Mouse (Mus musculus): ENCODE data around the gene Baiap2l2. TPM values are rescaled to one million over a fixed set of nuclear protein-coding genes. Genes with fewer than 3 reads are reported as not detected.
A peak's percentile ranks its signal among the peaks of the same experiment; 100 is the strongest.

The Baiap2l2 gene
- 10 to 100 TPM in 1 of 2 experiments, 1 to 10 TPM in 1; 10.0 to 11.3 TPM for total RNA-seq (2021)

DNA sequence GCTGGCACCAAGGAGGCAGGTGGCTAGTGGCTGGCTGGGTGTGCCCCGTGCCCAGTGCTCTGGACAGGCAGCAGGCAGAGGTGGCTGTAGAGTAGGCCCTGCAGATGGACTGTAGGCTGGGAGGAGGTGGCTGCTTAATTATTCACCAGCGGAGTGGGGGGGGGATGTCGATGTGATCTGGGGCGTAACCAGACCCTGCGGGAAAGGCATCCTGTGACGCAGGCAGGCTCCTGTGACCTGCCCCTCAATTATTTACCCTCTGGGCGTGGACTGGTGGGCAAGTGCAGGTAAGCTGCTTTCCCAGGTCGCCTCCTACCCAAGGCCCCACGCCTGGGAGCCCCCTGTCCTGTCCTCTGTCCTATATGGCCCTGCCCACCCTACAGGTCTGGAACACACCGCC lies at the start of gene Baiap2l2:
Gene Baiap2l2, minus strand, starts transcription at position 139 of the 400 bp plus-strand sequence.
- no peak for DNase-seq
- intact Hi-C loops (cut with DNase I), result no loop called here

DNA sequence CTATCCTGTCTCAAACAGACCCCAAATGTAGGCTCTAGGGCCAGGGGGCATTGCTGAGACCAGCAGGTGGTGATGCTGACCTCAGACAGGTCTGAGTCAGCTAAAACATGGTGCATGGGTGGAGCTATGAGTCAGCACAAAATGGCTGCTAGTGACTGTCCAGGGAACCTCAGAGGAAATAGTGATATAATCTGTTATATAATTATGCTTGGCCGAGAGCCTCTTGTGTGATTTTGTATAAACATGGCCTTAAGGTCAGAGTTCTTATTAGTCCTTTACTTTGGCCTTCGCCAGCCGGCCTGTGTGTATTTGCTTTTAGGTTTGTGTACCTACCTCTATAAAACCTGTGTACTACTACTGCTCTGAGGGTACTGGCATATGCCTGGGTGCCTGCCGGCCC lies 48.1 kb upstream of the Baiap2l2 start:
- no peak for DNase-seq
- intact Hi-C loops (cut with DNase I), result no loop called here

DNA sequence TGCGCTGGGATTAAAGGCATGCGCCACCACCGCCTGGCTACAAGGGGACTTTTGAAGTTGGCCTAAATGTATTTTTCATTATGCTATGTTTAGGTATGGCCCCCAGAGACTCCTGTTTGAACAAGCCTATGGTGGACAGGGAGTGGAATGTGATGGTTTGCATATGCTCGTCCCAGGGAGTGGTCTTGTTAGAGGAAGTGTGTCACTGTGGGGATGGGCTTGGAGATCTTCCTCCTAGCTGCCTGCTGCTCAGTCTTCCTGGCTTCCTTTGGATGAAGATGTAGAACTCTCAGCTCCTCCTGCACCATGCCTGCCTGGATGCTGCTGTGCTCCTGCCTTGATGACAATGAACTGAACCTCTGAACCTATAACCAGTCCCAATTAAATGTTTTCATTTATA lies 45.2 kb upstream of the Baiap2l2 start:
- DNase-seq, result no peak
- intact Hi-C loops (cut with DNase I), result no loop called here

DNA sequence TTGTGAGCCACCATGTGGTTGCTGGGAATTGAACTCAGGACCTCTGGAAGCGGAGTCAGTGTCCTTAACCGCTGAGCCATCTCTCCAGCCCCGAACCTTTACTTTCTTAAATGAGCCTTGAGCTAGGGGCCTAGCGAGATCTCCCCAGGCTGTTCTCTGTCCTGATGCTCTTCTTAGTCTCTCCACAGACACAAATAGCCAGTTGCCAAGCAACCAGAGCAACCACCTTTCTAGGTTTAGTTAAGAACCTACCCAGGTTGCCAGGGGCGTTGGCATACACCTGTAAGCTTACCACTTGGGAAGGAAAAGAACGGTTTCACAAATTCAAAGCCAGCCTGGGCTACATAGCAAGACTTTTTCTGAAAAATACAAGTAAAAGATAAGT lies 44.6 kb upstream of the Baiap2l2 start:
- no peak for DNase-seq
- intact Hi-C loops (cut with DNase I), result no loop called here

DNA sequence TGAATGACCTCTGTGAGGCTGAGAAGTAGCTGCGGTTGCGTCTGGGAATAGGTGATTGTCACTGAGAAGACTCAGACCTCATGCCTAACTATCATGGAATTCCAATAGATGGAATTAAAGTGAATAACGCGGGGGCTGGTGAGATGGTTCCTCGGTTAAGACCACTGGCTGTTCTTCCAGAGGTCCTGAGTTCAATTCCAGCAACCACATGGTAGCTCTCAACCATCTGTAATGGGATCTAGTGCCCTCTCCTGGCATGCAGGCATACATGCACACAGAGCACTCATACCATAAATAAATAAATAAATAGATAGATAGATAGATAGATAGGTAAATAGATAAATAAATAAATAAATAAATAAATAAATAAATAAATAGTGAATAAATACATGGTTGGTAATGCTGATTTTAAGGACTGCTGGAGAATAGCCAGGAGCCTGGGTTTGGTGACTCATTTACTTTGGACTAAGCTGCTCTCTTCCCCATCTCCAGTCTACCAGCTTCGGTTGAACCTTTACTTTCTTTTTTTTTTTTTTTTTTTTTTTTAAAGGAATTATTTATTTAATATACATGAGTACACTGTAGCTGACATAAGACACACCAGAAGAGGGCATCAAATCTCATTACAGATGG lies 44.1 kb upstream of the Baiap2l2 start:
- intact Hi-C loops (cut with DNase I), result no loop called here
- DNase-seq, result no peak

DNA sequence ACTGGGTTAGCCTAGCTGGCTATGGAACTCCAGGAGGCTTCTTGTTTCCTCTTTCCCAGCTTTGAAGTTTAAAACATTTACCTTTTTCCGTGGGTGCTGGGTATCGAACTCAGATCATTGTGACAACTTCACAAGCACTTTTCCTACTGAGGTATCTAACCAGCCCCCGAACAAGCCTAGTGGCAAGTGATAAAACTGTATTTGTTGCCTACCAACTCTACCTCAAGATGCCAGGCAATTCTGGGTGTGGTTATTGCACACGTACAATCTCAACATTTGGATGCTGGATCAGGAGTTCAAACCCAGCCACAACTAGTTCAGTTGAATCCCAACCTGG lies 43.6 kb upstream of the Baiap2l2 start:
- DNase-seq, result no peak
- intact Hi-C loops (cut with DNase I), result no loop called here

DNA sequence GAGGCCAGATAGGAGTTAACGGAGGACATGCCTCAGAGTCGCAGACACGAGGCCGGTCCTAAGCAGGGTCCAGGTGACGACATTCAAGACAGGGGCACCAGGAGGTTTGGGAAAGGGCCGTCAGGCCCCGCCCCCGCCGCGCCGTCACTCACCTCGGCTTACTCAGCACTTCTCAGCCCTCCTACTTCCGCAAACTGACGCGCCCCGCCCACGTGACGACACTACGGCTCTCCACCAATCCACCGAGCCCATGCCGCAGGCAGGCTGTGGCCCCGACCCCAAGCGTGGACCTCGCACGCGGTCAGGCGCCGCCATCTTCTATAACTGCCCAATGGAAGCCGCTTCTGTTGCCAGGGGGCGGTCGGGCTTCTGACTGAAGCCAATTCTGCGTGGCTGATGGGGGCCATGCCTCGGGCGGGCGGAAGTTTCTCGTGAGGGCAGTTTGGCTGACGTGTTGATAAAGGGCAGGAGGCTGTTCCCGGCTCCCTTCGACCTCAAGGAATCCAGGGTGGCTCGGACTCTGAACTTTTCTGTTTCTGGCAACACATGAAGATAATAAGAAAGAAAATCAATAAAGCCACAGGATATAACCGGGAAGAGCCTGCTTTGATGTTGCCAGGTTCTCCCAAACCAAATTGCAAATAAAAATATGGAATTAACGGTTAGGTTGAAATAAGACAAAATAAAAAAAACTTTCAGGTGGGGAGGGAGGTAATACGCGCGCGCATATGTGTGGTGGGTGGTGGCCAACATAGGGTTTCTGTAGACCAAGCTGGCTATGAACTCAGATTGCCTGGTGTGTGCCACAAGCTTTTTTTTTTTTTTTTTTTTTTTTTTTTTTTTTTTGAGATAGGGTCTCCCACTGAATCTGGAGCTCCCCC lies 43.0 kb upstream of the Baiap2l2 start, which contains the start of gene Pla2g6:
Gene Pla2g6, minus strand, starts transcription at position 333 of the 881 bp plus-strand sequence.
- DNase-seq, result peak; percentile 100
- intact Hi-C loops (cut with DNase I), result no loop called here

DNA sequence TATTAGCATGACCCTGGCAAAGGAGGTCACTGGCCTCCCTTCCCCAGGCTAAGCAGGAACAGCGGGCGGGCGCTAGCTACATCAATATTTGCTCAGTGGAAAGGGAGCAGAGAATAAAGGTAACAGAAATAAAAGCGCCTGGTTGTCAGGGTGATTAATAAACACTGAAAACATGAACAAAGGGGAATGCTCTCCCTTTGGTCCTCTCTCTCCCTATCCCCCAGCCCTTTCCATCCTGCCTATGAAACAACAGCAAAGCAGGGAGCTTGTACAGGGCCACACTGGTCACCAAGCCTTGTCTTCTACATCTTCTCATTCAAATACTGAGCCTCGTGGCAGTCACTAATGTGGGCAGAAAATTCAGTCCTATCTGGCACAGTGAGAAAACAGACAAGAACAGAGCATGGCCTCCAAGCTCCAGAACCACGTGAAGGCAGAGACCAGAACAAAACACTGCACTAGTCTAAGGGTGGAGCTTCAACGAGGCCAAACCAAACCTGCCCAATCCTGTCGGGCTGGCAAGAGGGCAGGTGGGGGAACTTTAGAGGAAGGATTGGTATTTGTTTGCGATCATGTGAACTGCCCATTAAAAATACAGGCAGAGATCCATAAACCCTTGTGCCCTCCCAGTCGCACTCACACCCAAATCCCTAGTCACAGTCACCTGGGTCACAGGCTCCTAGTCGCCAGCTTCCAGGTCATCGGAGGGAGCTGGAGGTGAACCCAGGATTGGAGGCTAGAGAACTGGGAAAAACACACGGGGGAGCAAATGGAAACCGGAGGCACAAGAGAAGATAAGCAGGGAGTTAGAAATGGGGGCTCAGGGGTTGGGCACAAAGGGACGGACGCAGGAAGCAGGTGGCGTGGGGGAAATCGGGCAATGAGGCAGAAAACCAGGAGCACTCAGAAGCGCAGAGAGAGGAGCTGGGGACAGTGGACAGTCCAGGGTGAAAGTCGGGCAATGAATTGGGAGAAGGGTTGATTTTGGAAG lies 41.9 kb upstream of the Baiap2l2 start:
- DNase-seq, result peak; percentile 26
- intact Hi-C loops (cut with DNase I), result no loop called here

DNA sequence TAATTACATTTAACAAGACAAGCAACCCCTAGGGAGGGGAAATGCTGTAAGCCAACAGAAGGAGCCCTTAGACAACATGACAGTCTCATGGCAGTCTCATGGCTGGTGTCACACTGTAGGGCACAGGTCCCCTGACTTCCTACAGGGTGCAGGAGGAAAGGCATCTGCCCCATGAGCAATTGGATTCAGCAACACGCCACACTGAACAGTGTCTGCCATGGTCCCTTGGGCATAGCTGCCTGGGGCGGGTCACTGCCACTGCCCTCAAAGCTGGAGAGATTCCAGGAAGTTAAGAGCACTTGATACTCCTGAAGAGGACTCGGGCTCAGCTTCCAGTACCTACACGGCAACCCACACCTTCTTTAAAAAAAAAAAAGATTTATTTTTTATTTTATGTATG lies 40.9 kb upstream of the Baiap2l2 start:
- intact Hi-C loops (cut with DNase I), result no loop called here
- no peak for DNase-seq

DNA sequence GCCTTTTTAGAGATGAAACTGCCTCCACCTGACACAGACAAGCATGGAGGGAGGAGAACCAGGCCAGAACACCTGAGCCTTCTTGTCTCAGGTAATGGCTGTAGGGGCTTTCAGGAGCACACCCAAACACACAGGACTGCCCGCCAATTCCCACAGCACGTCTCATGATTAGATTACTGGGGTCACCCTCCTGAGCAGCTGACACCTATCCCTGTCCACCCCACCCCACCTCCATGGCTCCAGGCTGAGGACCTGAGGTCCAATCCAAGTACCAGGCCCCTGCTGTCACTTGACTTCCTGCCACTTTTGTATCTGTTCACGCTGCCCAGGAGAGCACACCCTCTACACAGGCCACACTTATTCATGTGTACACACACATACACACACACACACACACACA lies 40.4 kb upstream of the Baiap2l2 start:
- no peak for DNase-seq
- intact Hi-C loops (cut with DNase I), result no loop called here

DNA sequence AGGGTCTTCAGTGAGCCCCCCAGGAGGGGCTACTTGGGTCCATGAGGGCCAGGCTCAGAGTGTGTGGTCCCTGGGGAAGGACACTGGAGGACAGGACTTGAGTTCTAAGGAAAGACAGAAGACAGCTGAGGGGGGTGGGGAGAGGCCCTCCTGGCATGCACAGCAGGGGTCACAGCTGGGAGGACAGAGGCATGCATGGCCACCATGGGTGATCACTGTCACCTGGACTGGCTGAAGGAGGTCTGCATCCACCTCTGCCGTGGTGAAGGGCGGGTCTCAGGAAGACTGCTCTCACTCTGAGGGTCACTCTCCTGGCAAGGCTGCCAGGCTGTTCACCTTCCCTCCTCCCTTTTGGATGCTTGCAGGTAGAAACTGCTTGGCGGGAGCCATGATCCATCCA lies 39.0 kb upstream of the Baiap2l2 start:
- DNase-seq, result no peak
- intact Hi-C loops (cut with DNase I), result no loop called here

DNA sequence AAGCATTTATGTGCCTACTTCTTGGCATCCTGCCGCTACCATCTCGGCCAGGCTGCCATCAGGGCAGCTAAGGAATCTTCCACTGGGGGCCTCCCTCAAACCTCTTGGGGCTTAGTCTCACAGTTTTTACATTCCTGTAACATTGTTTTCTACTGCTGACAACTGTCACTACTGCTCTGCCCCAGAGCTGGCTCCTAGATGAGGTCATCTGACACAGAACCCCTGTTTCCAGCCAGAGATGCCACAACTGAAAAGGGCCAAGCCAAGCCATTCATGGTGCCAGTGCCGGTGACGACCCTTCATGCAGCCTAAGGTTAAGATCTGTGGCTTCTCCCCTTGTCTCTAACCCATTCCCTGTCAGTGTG lies 38.4 kb upstream of the Baiap2l2 start:
- intact Hi-C loops (cut with DNase I), result no loop called here
- no peak for DNase-seq

DNA sequence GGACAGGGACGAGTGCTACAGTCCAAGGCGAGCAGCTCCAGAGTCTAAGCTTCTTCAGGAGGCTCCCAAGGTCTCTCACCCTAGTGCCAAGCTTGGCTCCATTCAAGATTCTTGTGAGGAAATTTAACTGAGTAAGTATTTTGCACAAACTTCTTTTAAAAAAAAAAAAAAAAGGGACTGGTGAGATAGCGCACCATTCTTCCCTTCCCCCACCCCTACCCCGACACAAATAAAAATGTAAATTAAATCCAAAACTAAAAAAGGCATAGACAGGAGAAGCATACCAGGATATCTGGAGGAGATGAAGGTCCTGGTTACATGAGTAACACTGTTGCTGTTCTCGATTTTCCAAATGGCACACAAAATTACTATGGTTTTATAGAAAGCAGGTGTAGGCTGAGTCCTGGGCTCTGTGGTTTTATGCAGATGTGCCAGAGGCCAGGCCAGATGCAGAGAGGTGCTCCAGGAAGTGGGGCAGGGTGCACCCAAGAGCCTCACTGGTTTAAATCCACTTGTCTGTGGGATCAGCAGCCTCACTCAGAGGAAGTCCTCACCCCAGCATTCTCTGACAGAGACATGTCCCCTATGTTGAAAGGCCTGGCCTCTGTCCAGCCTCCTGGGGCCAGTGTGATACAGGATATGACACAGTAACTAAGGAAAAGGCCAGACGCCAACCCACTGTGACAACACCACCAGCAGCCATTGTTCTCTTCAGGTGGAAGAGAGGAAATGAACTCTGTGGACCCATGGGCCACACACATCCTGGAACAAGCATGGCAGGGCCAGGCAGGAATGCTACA lies 37.9 kb upstream of the Baiap2l2 start:
- intact Hi-C loops (cut with DNase I), result no loop called here
- peak; percentile 45 for DNase-seq

DNA sequence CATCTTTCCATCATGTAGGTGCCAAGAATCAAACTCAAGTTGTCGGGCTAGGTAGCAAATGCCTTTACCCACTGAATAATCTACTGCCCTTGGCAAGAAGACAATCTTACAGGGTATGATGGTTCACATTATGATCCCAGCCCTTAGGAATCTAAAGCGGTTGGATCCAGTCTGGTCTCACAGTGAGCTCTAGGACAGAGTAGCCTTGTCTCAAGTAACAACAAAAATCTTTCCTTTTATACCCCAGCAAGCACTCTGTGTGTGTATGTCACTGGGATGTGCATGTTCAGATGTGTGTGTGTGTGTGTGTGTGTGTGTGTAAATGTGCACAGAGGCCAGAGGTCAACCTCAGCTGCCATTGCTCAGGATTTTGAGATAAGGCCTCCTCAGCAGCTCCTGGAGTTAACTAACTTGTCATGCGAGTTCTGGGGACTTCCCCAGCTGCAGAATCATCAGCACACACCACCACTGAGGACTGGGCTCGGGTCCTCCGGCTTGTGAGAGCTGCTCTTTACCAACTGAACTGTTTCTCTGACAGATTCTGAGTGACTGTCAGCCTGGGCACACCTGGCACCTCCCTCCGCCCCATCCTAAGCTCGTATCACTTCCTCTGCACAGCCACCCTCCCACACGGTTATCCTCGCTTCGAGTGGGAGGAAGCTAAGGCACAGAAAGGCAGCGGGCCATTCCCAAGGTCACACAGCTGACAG lies 37.1 kb upstream of the Baiap2l2 start:
- no peak for DNase-seq
- intact Hi-C loops (cut with DNase I), result no loop called here

DNA sequence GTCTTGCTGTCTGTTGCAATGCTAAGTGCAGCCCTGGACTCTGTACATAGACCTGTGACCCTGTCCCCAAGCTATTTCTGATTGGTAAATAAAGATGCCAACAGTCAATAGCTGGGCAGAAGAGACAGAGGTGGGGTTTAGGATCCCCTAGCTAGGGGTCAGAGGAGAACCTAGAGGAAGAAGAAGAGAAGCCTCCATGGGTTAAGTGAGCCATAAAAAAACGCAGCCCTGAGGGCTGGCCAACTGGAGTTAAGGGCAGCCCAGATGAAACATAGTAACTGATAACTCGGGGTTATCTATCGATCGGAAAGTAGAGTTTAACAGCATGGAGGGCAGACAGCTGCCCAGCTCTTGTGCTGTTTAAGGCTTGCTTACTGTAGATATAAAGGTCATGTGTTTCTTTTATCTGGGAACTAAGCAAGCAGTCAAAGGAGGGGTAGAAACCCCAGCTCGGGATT lies 36.4 kb upstream of the Baiap2l2 start:
- no peak for DNase-seq
- intact Hi-C loops (cut with DNase I), result no loop called here

DNA sequence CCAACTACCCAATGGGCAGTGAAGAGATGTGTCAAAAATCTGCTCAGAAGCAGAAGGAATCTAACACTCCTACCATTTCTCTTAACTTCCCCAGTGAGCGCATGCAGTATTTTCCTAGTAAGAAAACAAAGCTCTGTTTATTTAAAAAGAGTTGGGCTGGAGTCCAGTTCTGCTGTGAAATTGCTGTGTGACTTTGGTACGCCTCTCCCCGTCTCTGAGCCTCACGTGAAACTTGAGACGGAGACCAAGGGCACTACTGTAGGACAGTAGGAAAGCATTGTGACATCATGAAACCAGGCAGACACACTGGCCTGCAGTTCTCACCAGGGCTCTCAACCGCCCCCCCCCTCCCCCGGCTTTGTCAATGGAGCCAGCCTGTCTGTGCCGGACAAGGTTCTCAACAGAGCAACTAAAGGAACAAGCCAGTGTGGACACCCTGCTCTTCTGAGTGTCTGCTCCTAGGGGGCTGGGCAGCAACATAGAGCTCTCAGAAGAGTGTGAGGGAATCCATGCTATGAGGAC lies 28.6 kb upstream of the Baiap2l2 start:
- intact Hi-C loops (cut with DNase I), result no loop called here
- DNase-seq, result no peak

DNA sequence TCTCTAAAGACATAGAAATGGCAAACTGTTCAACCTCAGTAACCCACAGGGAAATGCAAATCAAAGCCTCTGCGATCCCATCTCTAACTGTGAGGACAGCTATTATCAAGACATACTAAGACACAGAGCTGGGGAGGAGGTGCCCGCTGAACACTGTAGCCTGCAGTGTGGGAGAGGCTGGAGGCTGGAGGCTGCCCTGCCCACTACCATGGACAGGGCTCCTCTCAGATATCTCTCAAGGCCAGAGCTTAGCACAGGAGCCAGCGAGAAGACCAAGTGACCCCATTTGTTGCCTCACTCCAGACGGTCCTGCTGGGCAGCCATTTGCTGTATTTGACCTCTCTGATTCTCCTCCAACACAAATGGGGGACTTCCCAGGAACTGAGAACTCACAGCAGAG lies 22.5 kb upstream of the Baiap2l2 start:
- DNase-seq, result no peak
- intact Hi-C loops (cut with DNase I), result no loop called here

DNA sequence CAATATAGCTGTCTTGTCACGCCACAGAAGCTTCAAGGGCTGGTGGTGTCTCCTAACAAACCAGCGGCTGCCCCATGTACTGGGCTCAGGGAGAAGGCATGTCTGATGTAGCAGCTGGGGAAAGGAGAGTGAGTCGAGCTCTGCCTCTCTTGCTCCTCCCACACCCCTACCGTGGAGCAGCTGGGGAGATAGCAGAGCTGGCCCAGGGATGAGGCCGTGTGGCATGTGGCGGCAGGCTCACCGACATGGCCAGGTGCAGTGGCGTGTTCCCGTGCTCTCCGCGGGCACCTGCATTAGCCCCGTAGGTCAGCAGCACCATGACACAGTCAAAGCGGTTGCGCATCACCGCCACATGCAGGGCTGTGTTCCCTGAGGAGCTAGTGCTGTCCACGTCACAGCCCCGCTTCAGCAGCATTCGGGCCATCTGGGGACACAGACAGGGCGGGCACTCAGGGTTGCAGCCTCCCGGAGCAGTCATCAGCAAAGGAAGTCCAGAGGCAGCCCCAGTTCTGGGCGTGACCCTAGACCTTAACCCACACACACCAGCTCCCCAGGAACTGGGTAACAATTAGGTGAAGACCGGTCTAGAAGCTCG lies 20.8 kb upstream of the Baiap2l2 start:
- DNase-seq, result no peak
- intact Hi-C loops (cut with DNase I), result no loop called here

DNA sequence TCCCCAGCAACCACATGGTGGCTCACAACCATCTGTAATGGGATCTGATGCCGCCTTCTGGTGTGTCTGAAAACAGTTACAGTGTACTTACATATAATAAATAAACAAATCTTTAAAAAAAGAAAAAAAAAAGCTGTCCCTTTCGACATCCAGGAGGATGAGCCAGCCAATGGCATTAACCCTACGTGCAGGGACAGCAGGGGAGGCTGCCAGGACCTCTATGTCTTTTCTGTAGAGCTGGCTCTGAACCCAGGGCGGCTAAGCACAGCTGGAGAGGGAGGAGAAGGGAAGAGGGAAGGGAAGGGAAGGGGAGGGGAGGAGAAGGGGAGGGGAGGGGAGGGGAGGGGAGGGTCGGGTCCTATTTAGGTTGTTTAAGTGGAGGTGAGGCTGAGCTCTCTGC lies 19.5 kb upstream of the Baiap2l2 start:
- DNase-seq, result no peak
- intact Hi-C loops (cut with DNase I), result no loop called here

Measured in left cerebral cortex, postnatal 4 days (tissue).